Mouse (Mus musculus): ENCODE results near the gene Nup85.

DNA sequence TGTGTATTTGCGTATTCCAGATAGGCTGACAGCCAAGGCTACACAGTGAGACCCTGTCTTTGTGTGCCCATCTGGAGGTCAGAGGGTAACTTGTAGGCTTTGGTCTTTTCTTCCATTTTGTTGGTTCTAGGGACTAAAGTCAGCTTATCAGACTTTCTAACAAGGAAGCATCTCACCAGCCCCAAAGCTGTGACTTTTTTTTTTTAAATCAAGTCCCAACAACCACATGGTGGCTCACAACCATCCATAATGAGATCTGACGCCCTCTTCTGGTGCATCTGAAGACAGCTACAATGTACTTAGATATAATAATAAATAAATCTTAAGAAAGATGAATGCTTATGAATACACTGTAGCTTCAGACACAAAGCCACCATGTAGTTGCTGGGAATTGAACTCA lies 26.2 kb upstream of the Nup85 start:
- TF ChIP-seq CTCF (conservative IDR thresholded peaks at IDR 0.05; ENCODE audit: low read length): no peak; the same call in 1 of the 2 replicates
- no peak for TF ChIP-seq NANOG (IDR thresholded peaks at IDR 0.05; ENCODE audit: borderline replicate concordance, low read length)
